Mouse (Mus musculus) urinary bladder, postnatal 25 days (tissue): ENCODE measurements around the gene Fam83d.

Experiments
- DNase-seq: peaks from one replicate; pipeline ENCODE4 v3.0.0; 2022; ENCODE audit warnings: low spot score

The Fam83d gene

GRCm38 (mm10) chr2:158816239-158816638 is 48.3 kb downstream of the Fam83d start:
- DNase-seq = no peak

DNA sequence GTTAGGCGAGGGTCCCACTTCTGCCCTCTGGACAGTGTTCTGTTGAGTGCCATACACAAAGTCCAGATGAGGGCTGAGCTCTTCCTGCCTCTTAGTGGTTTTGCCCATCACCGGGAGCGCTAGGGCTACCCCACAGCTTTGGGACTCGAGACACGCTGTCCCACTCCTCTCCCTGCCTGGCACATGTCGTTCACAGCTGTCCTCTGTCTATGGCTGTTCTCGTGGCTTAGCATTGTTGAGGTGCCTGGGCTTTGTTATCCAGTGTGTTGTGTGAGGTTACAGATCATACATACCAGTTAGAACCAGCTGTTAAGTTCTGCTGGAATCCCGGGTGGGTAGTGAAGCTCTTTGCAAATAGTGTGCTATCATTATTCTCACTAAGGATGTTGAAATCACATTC is 49.8 kb downstream of the Fam83d start:
- DNase-seq = no peak

DNA sequence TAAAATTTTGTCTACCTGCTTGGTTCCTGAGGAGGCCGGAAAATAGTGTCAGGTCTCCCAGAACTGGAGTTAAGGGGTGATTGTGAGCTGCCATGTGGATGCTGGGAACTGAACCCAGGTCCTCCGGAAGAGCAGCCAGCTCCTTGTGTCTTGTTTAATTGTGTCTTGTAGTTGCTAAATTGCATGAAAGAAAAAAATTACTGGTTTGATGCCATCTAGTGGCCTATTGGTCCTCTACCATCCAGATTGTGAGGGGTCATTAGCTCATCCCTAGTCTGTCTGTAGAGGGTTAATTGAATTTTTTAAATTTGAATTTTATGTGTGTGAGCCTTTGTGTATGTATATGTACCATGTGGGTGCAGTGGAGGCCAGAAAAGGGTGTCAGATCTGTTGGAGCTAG is 60.2 kb downstream of the Fam83d start:
- DNase-seq = no peak

DNA sequence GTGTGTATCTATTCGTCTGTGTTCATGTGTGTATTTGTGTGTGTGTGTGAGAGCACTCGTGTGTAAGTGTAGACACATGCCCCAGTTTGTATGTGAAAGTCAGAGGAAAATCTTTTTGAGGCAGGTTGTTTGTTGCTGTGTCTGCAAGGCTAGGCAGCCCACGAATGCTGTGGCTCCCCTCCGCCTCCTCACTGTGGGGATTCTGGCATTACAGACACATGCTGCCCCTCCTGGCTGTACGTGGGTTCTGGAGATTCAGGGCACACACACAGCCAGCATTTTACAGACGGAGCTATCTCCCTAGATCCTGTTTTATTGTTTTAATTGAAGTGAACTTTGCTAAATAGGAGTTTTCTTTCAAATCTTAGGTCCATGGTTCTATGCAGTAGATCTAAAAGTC is 61.9 kb downstream of the Fam83d start:
- no peak for DNase-seq

DNA sequence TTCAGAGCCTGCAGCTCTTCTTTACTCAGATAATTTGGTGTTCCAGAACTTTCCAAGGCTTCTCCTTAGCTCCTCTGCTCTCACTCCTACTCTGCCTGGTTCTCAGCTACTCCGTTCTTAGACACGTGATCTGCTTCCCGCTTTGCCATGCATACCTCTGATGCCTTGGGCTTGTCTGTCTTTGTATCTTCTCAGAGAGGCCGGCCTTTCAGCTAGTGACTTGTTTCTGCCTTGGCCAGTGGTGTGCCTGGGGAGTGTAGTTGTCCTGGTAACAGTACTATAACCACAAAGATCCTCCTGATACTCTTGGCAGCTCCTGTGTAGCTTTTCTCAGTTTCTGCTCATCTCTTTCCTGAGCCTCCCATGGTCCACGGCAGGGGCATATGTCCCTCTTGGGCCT is 65.3 kb downstream of the Fam83d start:
- DNase-seq = no peak

DNA sequence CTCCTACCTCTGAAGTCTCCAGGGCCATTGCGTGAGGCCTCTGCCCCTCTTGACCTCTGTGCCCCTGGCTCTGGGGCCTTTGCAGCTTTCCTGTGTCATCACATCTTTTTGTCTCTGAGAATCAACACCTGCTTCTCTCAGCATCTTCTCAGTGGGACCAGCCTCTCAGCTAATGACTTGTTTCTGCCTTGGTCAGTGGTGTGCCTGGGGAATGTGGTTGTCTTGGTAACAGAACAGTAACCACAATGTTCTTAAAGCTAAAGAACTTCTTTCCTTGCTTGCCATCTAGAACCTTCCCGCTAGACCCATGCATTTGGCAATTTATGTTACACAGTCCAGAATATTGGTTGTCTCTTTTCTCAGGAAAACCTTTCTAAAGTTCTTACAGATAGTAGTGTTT is 65.8 kb downstream of the Fam83d start:
- no peak for DNase-seq
